Mouse (Mus musculus) lung, embryonic 15.5 days (tissue): ENCODE measurements at regions not wholly inside any gene's neighbourhood (a gene's known extent, or its start where the extent isn't known, plus 50 kb on each side); places are given as distances from the start of the nearest gene placed in this dataset.

ENCODE experiments used
- ATAC-seq: fragments of 200-750 bp; cut with Nextera tagmentation; 2 replicates; pipeline ENCODE4 v1.8.0; 2017; ENCODE audit warnings: moderate number of reproducible peaks, borderline replicate concordance; ENCODE audit not compliant: low FRiP score, low TSS enrichment; ENCODE audit errors: extremely low read depth
- H3K27ac ChIP-seq: fragments of 300-500 bp; sonication (generic); 2 replicates; pipeline ENCODE4 v1.5.1; 2015; ENCODE audit warnings: moderate library complexity, mild to moderate bottlenecking, inconsistent platforms
- H3K27me3 ChIP-seq: fragments of 300-500 bp; sonication (generic); 2 replicates; pipeline ENCODE4 v1.6.1; 2015; ENCODE audit warnings: inconsistent platforms
- H3K36me3 ChIP-seq: fragments of 300-500 bp; sonication (generic); 2 replicates; pipeline ENCODE4 v1.6.1; 2015; ENCODE audit warnings: inconsistent platforms
- H3K4me1 ChIP-seq: fragments of 300-500 bp; sonication (generic); 2 replicates; pipeline ENCODE4 v1.6.1; 2015; ENCODE audit warnings: inconsistent platforms
- H3K4me2 ChIP-seq: fragments of 300-500 bp; sonication (generic); 2 replicates; pipeline ENCODE4 v1.6.1; 2015; ENCODE audit warnings: inconsistent platforms, mild to moderate bottlenecking, moderate library complexity
- H3K4me3 ChIP-seq: fragments of 300-500 bp; sonication (generic); 2 replicates; pipeline ENCODE4 v1.5.1; 2015; ENCODE audit warnings: mild to moderate bottlenecking, inconsistent platforms
- H3K9ac ChIP-seq: fragments of 300-500 bp; sonication (generic); 2 replicates; pipeline ENCODE4 v1.6.1; 2015; ENCODE audit warnings: inconsistent platforms
- H3K9me3 ChIP-seq: fragments of 300-500 bp; sonication (generic); 2 replicates; pipeline ENCODE4 v1.6.1; 2016; ENCODE audit warnings: inconsistent platforms
- WGBS: fragments of 180-500 bp; shearing (Covaris S2); methylation state at CpG from one replicate; pipeline ENCODE4 v1.1.7; 2015; 5-methylcytosine and 5-hydroxymethylcytosine counted together

DNA sequence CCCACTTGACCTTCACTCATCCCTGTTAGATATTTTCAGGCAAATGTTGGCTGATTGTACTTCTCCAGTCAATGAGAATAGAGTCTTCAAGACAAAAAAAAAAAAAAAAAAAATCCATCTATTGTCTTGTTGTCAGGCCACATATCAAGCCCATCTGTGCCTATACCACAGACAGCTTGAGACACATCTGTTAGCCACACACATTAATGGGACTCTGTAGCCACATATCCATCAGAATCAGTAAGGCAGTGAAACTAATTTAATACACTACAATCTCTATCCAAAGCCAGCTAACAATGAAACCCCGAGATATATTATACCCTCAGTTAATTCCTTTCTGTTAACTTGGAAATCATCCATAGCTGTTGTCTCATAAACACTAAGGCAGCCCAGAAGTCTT is 667.1 kb downstream of the Defb40 start:
- no peak overlapping the region for H3K4me3 ChIP-seq
- H3K4me2 ChIP-seq, result no peak overlapping the region
- H3K27me3 ChIP-seq, result no peaks in the 10 kb centered on the region
- no peak overlapping the region for H3K27ac ChIP-seq
- no peaks in the 10 kb centered on the region for H3K4me1 ChIP-seq
- ATAC-seq, result no peak
- 61% methylated on average over 1 of the region's 1 CpGs for WGBS
- H3K9me3 ChIP-seq, result no peaks in the 10 kb centered on the region
- H3K36me3 ChIP-seq, result no peaks in the 10 kb centered on the region
- H3K9ac ChIP-seq, result no peak overlapping the region

DNA sequence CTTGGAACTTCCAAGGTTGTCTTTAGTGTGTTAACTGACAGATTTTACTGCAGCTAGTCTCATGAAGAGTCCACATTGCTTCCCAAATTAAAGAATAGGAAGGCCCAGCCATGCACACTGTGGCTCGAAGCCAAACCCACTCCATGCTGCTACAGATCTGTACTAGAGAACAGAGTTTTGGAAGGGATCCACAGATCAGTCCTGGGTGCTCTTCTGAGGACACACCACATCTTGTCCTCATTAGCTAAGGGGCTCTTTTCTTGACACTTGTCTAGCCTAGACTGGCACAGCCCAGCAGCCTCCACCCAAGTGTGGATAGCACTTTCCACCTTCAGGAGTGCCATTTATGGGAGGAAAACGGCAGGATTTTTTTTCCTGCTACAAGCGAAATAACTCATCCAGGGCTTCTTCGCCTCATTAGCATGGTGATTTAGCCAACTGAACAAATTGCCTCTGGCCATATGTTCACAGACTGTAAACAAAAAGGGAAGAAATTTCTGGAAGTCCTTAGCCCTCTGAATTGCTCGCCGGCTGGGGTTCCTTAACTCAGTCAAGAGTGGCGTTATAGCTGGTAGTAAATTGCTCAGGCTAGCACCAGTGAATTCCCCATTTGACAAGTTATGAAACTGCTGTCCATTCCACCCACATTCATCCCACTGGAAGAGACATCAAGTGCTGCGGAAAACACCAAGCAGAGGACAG is 690.4 kb downstream of the Defb40 start:
- H3K4me3 ChIP-seq, result no peak overlapping the region
- H3K9ac ChIP-seq, result no peak overlapping the region
- ATAC-seq, result no peak
- H3K27ac ChIP-seq, result no peak overlapping the region
- H3K27me3 ChIP-seq, result no peaks in the 10 kb centered on the region
- WGBS, result 62% methylated on average over 8 of the region's 8 CpGs
- H3K4me1 ChIP-seq, result no peaks in the 10 kb centered on the region
- H3K36me3 ChIP-seq, result no peaks in the 10 kb centered on the region
- no peaks in the 10 kb centered on the region for H3K9me3 ChIP-seq
- no peak overlapping the region for H3K4me2 ChIP-seq

DNA sequence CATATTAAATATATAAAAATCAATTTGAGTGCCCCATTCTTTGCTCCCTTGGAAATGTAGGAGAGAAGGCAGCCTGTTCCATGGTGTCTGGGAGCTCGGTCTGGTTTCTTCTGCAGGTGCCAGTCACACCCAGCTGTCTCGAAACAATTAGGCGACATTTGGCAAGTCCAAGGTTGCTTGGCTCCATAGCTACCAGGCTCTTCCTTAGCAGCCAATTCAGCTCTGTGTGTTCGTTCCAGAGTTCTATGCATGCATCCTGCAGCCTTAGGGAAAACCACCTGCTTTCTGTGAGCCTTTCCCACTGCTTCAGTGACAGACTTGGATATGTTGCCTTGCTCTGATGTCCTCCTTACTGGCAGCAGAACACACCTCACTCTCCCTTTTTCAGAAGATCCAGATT is 698.1 kb downstream of the Defb40 start:
- no peaks in the 10 kb centered on the region for H3K36me3 ChIP-seq
- no peak overlapping the region for H3K27ac ChIP-seq
- WGBS, result 75% methylated on average over 4 of the region's 4 CpGs
- no peaks in the 10 kb centered on the region for H3K4me1 ChIP-seq
- H3K4me3 ChIP-seq, result no peak overlapping the region
- H3K9ac ChIP-seq, result no peak overlapping the region
- no peaks in the 10 kb centered on the region for H3K9me3 ChIP-seq
- ATAC-seq, result no peak
- no peak overlapping the region for H3K4me2 ChIP-seq
- H3K27me3 ChIP-seq, result no peaks in the 10 kb centered on the region

DNA sequence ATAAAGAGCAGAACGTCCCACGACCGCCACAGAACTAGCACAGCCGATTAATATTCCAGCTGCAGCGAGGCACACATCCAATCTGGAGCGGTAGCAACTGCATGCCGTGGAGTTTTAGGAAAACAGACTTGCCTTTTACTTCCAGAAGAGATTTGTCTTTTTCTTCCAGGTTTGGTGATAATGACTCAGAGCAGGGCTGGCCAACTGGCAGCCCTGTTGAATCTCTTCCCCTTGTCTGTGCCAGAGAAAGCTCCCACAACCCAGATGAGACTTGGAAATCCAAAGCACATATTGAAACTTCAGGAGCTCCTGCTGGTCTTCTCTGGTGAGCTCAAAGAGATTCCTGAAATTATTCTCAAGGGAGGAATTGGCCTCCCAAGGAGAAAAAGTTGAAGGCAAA is 709.8 kb downstream of the Defb40 start:
- no peak overlapping the region for H3K4me3 ChIP-seq
- H3K27ac ChIP-seq, result no peak overlapping the region
- H3K27me3 ChIP-seq, result no peaks in the 10 kb centered on the region
- H3K9me3 ChIP-seq, result no peaks in the 10 kb centered on the region
- WGBS, result 66% methylated on average over 7 of the region's 7 CpGs
- no peak for ATAC-seq
- H3K9ac ChIP-seq, result no peak overlapping the region
- no peak overlapping the region for H3K4me2 ChIP-seq
- no peaks in the 10 kb centered on the region for H3K4me1 ChIP-seq
- H3K36me3 ChIP-seq, result no peaks in the 10 kb centered on the region

DNA sequence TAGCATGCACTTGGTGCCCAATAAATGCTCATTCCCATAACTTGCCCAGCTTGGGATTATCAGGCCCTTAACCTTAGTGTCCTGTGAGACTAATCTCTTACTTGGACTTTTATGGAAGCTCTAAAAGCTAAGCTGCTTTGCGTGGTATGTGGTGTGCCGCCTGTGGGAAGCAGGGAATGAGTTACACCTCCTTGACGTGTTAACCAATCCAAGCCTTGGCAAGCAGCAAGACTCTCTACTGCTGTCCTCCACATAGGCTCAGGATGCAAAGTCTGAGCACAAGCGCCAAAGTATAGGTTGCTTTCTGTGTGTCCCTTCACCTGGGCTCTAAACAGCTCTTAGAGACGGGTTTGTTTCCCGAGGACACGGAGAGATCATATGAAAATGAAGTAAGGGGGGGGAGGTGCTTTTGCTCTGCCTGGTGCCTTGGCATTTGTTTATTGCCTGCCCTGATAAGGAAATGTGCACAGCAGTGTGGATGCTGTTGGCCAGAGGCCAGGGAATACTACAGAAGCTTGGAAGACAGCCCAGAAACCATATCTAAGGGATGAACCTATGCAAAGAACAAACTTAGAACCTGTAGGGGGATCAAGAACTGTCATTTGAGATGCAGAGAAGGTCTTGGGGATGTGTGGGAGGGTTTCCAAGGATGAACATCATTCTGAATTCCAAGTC is 719.6 kb downstream of the Defb40 start:
- no peak; the same call in 1 of the 2 replicates for ATAC-seq
- H3K27ac ChIP-seq, result no peak overlapping the region
- H3K27me3 ChIP-seq, result no peaks in the 10 kb centered on the region
- no peak overlapping the region for H3K4me2 ChIP-seq
- no peaks in the 10 kb centered on the region for H3K36me3 ChIP-seq
- H3K4me1 ChIP-seq, result 0 out of 2 replicates have a peak, but pooled peaks cover 4% of the 10 kb centered on the region
- H3K4me3 ChIP-seq, result no peak overlapping the region
- 57% methylated on average over 7 of the region's 7 CpGs for WGBS
- H3K9ac ChIP-seq, result no peak overlapping the region
- no peaks in the 10 kb centered on the region for H3K9me3 ChIP-seq

DNA sequence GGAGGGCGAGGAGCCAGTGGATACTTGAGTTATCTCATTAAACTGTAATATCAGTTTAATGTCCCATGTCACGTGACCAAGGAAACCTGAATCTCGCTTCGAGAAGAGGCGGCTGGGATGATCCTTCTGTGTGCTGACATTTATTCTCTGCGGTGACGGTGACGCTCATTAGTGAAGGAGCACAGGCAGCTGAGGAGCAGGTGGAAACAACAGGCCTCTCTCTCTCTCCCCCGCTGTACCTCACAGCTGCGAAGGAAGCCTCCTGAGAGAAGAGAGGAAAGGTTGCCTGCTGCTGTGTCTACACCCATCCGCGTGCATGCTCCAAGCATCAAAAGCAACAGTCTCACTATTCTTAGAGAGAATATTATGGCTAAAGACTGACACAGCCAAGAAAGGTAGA is 731.8 kb downstream of the Defb40 start:
- H3K4me3 ChIP-seq, result no peak overlapping the region
- H3K27me3 ChIP-seq, result no peaks in the 10 kb centered on the region
- no peaks in the 10 kb centered on the region for H3K9me3 ChIP-seq
- WGBS, result 81% methylated on average over 12 of the region's 12 CpGs
- H3K27ac ChIP-seq, result no peak overlapping the region
- no peaks in the 10 kb centered on the region for H3K36me3 ChIP-seq
- no peak overlapping the region for H3K4me2 ChIP-seq
- no peak for ATAC-seq
- H3K4me1 ChIP-seq, result no peaks in the 10 kb centered on the region
- H3K9ac ChIP-seq, result no peak overlapping the region

DNA sequence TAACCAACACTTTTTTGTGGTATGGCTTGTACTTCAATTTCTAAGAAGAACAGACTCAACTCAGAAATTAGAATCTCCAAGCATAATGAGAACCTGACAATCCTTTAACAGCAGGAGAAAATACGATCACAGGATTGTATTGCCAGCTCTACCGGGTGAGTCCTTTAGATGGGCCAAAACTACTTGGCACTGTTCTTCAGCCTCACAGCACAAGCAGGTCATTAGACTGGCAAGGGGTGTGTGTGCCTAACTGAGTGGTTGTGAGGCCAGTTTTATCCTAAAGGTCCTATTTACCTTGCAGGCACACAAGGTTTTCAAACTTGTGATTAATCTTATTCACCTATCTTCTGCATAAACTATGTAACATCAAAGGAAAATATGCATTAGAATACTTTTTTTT is 760.5 kb downstream of the Defb40 start:
- Histone ChIP-seq H3K36me3 (no peaks in the 10 kb centered on the region), H3K27me3 (no peaks in the 10 kb centered on the region), H3K27ac (no peak overlapping the region), H3K4me3 (no peak overlapping the region), H3K9me3 (no peaks in the 10 kb centered on the region), H3K4me1 (no peaks in the 10 kb centered on the region), H3K4me2 (no peak overlapping the region), H3K9ac (no peak overlapping the region)
- no peak for ATAC-seq
- WGBS, result 70% methylated on average over 2 of the region's 2 CpGs

DNA sequence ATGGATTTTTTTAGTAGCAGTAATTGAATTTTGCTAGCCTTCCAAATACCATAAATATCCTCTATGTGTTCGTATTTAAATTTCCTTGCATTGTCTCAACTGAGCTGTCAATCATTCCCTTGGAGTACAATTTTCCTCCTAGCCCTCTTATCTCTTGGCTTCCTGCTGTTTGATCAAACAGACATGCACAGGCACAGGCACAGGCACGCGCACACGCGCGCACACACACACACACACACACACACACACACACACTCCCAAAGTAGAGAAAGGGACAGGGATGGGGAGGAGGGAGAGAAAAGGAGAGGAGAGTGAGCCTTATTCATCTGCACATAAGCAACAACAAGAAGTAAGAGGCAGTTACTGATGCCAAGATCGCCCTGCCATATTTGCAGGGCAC is 760.9 kb downstream of the Defb40 start:
- no peak overlapping the region for H3K4me2 ChIP-seq
- no peak overlapping the region for H3K9ac ChIP-seq
- no peak overlapping the region for H3K27ac ChIP-seq
- 60% methylated on average over 7 of the region's 7 CpGs for WGBS
- no peaks in the 10 kb centered on the region for H3K27me3 ChIP-seq
- no peak for ATAC-seq
- no peaks in the 10 kb centered on the region for H3K4me1 ChIP-seq
- H3K4me3 ChIP-seq, result no peak overlapping the region
- no peaks in the 10 kb centered on the region for H3K36me3 ChIP-seq
- H3K9me3 ChIP-seq, result no peaks in the 10 kb centered on the region

DNA sequence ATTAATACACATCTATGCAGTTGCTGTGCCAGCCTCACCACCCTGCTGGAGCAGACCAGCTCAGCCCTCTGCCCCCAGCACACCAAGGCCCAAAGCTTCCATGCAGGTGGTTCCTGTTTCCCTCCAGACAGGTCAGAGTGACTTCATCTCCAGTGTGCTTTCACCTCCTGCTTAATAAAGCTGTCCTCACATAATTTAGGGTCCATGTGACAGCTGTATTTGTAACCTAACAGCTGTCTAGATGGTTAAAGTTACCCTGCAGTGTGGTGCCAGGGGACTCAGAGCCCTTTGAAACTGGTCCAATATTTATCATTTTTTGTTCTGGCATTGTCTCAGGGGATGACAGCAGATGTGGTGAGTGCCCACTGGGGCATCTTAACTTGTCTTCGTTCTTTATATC is 761.5 kb downstream of the Defb40 start:
- Histone ChIP-seq H3K9ac (no peak overlapping the region), H3K4me3 (no peak overlapping the region), H3K4me1 (no peaks in the 10 kb centered on the region), H3K9me3 (no peaks in the 10 kb centered on the region), H3K27ac (no peak overlapping the region), H3K4me2 (no peak overlapping the region), H3K27me3 (no peaks in the 10 kb centered on the region), H3K36me3 (no peaks in the 10 kb centered on the region)
- ATAC-seq, result no peak
- 48% methylated on average over 1 of the region's 1 CpGs for WGBS

DNA sequence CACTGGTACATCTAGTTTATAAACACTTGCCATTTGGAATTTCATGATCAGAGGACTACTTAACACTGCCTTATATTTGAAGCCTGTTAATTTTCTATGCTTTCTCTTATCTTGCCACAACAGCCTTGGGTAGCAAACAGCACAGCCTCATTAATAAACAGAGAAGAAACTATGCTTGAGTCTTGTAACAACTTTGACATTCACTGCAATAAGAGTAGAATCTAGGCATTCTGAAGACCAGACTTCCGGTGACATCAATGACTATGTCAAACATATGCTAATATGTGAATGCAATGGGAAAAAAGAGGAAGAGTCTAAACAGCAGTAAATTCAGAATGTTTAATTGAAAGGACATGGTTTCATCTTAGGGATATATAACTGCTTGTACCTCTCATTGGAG is 768.0 kb downstream of the Defb40 start:
- no peaks in the 10 kb centered on the region for H3K4me1 ChIP-seq
- WGBS, result 95% methylated on average over 1 of the region's 1 CpGs
- no peaks in the 10 kb centered on the region for H3K9me3 ChIP-seq
- H3K27me3 ChIP-seq, result no peaks in the 10 kb centered on the region
- no peak overlapping the region for H3K4me2 ChIP-seq
- H3K4me3 ChIP-seq, result no peak overlapping the region
- no peak for ATAC-seq
- no peak overlapping the region for H3K9ac ChIP-seq
- H3K27ac ChIP-seq, result no peak overlapping the region
- no peaks in the 10 kb centered on the region for H3K36me3 ChIP-seq

DNA sequence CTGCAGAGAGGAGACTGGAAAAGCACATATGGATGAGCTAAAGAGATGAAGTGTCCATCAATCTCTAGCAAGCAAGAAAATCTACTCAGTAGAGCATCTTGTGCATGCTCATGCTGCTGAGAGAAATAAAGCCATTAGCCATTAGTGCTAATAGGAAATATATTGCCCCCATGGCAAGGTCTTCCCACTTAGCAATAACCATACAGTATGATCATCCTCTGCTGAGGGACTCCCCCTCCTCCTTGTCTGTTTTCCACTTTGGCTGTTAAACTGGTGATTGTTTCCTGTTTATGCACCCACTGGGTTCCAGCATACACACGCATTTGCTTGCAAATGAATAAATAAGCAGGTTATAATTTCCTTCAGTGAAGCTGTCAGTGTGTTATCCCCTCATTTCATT is 769.4 kb downstream of the Defb40 start:
- Histone ChIP-seq H3K4me3 (no peak overlapping the region), H3K4me1 (no peaks in the 10 kb centered on the region), H3K36me3 (no peaks in the 10 kb centered on the region), H3K27ac (no peak overlapping the region), H3K4me2 (no peak overlapping the region), H3K9me3 (no peaks in the 10 kb centered on the region), H3K9ac (no peak overlapping the region), H3K27me3 (no peaks in the 10 kb centered on the region)
- 57% methylated on average over 1 of the region's 1 CpGs for WGBS
- no peak for ATAC-seq

DNA sequence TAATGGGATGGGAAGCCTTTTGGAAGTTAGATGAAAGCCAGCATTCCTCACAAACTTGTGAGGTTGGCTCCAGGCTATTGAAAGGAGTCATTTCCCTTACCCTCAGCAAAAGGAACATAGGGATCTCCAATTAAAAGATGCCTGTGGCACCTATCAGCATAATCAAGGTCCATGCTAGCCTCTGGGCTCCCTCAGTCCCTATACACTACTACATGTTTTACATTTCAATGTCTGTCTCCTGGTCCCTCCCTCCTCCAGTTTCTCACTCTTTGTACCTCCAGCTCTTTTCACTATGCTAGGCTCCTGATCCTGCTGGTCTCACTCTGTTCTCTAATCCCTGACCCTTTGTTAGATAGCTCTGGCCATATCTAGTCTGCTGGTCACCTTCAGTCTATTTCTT is 790.6 kb downstream of the Defb40 start:
- Histone ChIP-seq H3K9ac (no peak overlapping the region), H3K4me1 (no peaks in the 10 kb centered on the region), H3K27ac (no peak overlapping the region), H3K9me3 (no peaks in the 10 kb centered on the region), H3K36me3 (no peaks in the 10 kb centered on the region), H3K4me2 (no peak overlapping the region), H3K4me3 (no peak overlapping the region), H3K27me3 (no peaks in the 10 kb centered on the region)
- ATAC-seq, result no peak
